Mouse (Mus musculus) embryonic facial prominence, embryonic 13.5 days (tissue): ENCODE data around the gene Rap1gap2. TPM values are rescaled to one million over a fixed set of nuclear protein-coding genes. Genes with fewer than 3 reads are reported as not detected.
"Not testable (repeated sequence)": the region's sequence is repeated elsewhere in the genome, so short reads cannot be mapped to it uniquely, and the experiment has no call there.

ENCODE experiments used
- ATAC-seq: fragments of 200-750 bp; cut with Nextera tagmentation; 2 replicates; pipeline ENCODE4 v1.8.0; 2017; ENCODE audit warnings: low read depth; ENCODE audit not compliant: insufficient number of reproducible peaks, insufficient read depth, low FRiP score, low TSS enrichment
- H3K27ac ChIP-seq: fragments of 300-500 bp; sonication (generic); 2 replicates; pipeline ENCODE4 v1.5.1; 2015; ENCODE audit warnings: moderate library complexity, mild to moderate bottlenecking, inconsistent platforms
- H3K27me3 ChIP-seq: fragments of 300-500 bp; sonication (generic); 2 replicates; pipeline ENCODE4 v1.6.1; 2015; ENCODE audit warnings: mild to moderate bottlenecking, inconsistent platforms
- H3K36me3 ChIP-seq: fragments of 300-500 bp; sonication (generic); 2 replicates; pipeline ENCODE4 v1.6.1; 2015; ENCODE audit warnings: mild to moderate bottlenecking, inconsistent platforms
- H3K4me1 ChIP-seq: fragments of 300-500 bp; sonication (generic); 2 replicates; pipeline ENCODE4 v1.6.1; 2015; ENCODE audit warnings: inconsistent platforms
- H3K4me2 ChIP-seq: fragments of 300-500 bp; sonication (generic); 2 replicates; pipeline ENCODE4 v1.6.1; 2015; ENCODE audit warnings: moderate library complexity, mild to moderate bottlenecking, inconsistent platforms
- H3K4me3 ChIP-seq: fragments of 300-500 bp; sonication (generic); 2 replicates; pipeline ENCODE4 v1.5.1; 2015; ENCODE audit warnings: mild to moderate bottlenecking, inconsistent platforms
- H3K9ac ChIP-seq: fragments of 300-500 bp; sonication (generic); 2 replicates; pipeline ENCODE4 v1.6.1; 2015; ENCODE audit warnings: mild to moderate bottlenecking, inconsistent platforms
- H3K9me3 ChIP-seq: fragments of 300-500 bp; sonication (generic); 2 replicates; pipeline ENCODE4 v1.6.1; 2016; ENCODE audit warnings: inconsistent platforms
- WGBS: fragments of 180-500 bp; shearing (Covaris S2); methylation state at CpG from one replicate; pipeline ENCODE4 v1.1.7; 2015; ENCODE audit warnings: mixed read lengths; 5-methylcytosine and 5-hydroxymethylcytosine counted together
- polyA plus RNA-seq: library from polyadenylated mRNA; unstranded; fragments of >200 nt; fragmentation: Nextera tagmentation; extraction: Ambion mirVana; gene quantifications from 2 replicates; pipeline ENCODE4 v1.2.1, GENCODE M21; 2015

Gene Rap1gap2
- polyA plus RNA-seq, 1 experiment from 2014 or later = 1.1 TPM

DNA sequence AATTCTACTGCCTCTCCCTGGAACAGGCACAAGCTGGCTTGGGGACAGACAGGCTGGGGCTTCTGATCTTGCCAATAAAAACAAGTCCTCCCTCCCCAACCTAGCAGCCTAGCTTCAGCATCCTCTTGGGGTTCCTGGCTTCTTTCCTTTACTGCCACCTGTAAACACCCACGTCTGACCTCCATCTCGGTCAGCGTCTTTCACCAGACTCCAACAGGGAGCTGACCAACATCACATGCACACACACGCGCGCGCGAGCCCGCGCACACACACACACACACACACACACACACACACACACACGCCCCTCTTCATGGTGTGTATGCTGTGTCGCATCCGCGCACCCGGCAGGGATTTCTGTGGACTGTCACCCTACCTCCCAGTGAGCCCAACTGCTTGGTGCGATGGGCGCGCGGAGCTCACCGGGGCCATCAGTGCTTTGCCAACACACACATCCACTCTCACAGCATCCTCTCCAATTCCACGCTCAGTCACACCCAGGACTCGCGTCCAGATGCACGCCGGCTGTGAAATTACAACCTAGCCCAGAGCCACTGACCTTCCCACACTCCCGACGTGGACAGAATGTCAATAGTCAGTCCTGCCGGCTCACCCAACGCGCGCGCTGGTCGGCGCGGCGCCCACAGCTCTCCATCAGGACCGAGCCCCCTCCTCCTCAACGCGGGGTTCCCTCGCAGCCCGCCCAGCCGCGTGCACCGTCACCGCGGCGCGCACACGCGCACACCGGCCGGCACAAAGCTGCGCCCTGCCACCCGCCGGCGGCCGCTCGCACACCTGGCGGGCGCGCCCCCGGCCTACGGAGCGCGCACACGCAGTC, 21.1 kb downstream of the Rap1gap2 start:
- no peak for ATAC-seq
- H3K4me1 ChIP-seq = peaks cover 11% of the 10 kb centered on the region
- H3K9me3 ChIP-seq = no peaks in the 10 kb centered on the region
- H3K27ac ChIP-seq = no peak overlapping the region
- H3K4me3 ChIP-seq = peak overlapping the region; percentile 46
- peak overlapping the region; percentile 44; the same call in 1 of the 2 replicates for H3K9ac ChIP-seq
- peaks cover 85% of the 10 kb centered on the region for H3K27me3 ChIP-seq
- peak overlapping the region; percentile 76 for H3K4me2 ChIP-seq
- no peaks in the 10 kb centered on the region for H3K36me3 ChIP-seq
- WGBS = 3% methylated on average over 65 of the region's 66 CpGs

DNA sequence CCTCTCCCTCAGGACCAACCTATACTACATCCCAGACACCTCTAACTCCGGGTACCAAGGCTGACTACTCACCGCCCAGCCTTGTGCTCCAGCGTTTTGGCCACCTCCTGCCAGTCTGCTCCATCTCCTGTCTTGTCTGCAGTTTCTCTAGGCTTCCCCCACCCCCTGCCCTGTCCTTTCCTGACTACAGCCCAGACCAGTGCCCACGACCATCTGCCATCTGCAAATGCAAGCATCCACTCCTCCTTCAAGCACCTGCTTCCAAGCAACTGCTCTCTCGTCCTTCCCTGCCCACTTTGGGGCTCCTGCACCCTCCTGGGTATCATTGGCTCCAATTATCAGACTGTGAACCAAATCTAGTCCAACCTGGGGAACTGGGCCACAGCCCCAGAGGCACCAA, 24.3 kb downstream of the Rap1gap2 start:
- no peak overlapping the region for H3K4me2 ChIP-seq
- H3K4me1 ChIP-seq = peaks cover 11% of the 10 kb centered on the region
- peaks cover 64% of the 10 kb centered on the region for H3K27me3 ChIP-seq
- no peaks in the 10 kb centered on the region for H3K9me3 ChIP-seq
- H3K36me3 ChIP-seq = no peaks in the 10 kb centered on the region
- 73% methylated on average over 5 of the region's 5 CpGs for WGBS
- ATAC-seq = no peak
- no peak overlapping the region for H3K9ac ChIP-seq
- H3K27ac ChIP-seq = no peak overlapping the region
- H3K4me3 ChIP-seq = no peak overlapping the region

DNA sequence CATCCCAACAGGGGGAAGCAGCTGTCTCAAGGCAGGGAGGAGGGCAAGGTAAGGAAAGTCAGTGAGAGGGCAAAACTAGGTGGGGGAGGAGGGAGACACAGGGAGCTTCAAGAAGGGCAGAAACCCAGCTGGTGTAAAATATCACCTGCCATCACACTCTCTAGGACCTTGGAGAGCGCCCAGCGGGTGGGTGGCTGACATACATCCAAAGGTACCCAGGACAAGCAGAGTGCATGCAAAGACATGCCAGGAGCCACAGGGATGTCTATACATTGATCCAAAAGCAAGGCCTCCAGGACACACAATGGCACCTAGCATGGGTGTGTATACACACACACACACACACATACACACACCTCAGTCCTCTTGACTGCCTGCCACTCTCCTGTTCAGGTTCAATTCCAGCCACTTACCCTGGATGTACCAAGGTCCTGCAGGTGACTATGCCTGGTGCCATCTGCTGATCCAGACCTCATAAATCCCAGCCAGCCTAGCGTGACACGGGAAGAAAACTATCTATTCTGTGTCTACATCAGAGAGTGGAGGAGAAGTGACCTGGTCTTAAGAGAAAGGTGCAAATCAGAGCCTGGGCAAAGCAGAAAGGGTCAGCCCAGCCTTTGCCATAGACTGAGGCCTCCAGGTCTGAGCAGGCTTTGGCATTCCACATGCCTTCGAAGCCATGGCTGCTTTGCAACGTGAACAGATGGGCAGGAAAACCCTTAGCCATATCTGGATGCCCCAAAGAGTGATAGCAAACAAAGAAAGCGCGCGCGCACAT, 25.6 kb downstream of the Rap1gap2 start:
- WGBS = 63% methylated on average over 10 of the region's 10 CpGs
- H3K27ac ChIP-seq = no peak overlapping the region
- no peaks in the 10 kb centered on the region for H3K36me3 ChIP-seq
- no peak overlapping the region for H3K4me2 ChIP-seq
- no peak for ATAC-seq
- peaks cover 8% of the 10 kb centered on the region for H3K4me1 ChIP-seq
- H3K9me3 ChIP-seq = no peaks in the 10 kb centered on the region
- no peak overlapping the region for H3K4me3 ChIP-seq
- H3K27me3 ChIP-seq = peaks cover 51% of the 10 kb centered on the region
- no peak overlapping the region for H3K9ac ChIP-seq

DNA sequence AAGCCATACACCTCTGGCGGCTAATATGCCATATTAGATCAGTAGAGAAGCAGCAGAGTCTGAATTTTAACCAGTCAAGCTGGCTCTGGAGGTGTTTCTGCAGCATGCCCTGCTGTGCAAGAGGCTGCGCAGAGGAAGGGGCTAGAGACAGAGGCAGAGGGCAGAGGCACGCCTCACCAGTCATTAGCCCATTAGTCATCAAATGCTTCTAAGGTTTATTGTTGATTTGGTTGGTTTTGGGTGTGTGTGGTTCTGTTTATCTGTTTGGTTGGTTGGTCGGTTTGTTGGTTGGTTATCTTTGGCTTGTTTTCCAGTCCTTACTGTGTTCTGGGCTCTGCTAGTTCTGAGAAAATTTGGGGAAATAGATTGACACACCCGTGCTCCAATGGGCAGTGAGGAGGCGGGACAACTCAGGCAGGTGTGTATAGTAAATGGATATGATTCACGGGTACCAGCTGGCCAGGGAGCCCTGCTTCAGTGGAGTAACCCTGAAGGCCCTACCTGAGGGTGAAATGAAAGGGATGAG, 26.8 kb downstream of the Rap1gap2 start:
- 72% methylated on average over 7 of the region's 7 CpGs for WGBS
- Histone ChIP-seq H3K4me2 (no peak overlapping the region), H3K4me3 (no peak overlapping the region), H3K27me3 (peaks cover 39% of the 10 kb centered on the region), H3K27ac (no peak overlapping the region), H3K9ac (no peak overlapping the region), H3K9me3 (no peaks in the 10 kb centered on the region), H3K4me1 (no peaks in the 10 kb centered on the region), H3K36me3 (no peaks in the 10 kb centered on the region)
- ATAC-seq = no peak

DNA sequence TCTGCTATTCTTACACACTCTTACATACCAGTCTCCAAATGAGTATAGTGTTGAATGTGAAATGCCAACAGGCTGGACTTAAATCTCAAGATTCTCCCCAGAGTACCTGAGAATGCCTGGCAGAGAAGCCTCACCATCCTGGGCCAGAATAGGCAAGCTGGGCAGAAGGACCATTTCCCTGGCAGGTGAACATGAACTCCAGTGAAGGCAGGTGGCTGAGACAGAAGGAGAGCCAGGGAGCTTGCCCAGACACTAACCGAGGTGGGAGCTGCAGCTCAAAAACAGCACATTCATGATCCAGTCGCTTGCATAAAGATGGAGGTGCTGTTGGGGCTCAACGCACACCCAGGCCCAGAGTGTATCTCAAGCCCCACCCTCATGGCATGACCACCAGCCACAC, 28.3 kb downstream of the Rap1gap2 start:
- Histone ChIP-seq H3K9ac (no peak overlapping the region), H3K27ac (no peak overlapping the region), H3K9me3 (no peaks in the 10 kb centered on the region), H3K4me2 (no peak overlapping the region), H3K4me1 (no peaks in the 10 kb centered on the region), H3K4me3 (no peak overlapping the region), H3K36me3 (no peaks in the 10 kb centered on the region), H3K27me3 (peaks cover 24% of the 10 kb centered on the region)
- ATAC-seq = no peak
- 77% methylated on average over 3 of the region's 3 CpGs for WGBS

DNA sequence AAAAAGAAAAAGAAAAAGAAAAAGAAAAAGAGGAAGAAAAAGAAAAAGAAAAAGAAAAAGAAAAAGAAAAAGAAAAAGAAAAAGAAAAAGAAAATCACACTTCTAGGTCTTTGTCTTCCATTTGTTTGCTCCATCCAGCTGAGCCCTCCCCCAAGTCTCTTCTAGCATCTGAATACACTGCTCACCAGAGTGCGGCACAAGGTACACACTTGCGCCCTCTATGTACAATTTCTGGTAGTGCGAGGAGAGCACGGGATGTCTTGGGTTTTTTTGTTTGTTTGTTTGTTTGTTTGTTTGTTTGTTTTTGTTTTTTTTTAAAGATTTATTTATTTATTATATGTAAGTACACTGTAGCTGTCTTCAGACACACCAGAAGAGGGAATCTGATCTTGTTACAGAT, 29.4 kb downstream of the Rap1gap2 start:
- H3K36me3 ChIP-seq, H3K27ac ChIP-seq, H3K9me3 ChIP-seq, ATAC-seq, H3K4me3 ChIP-seq, H3K4me1 ChIP-seq, H3K9ac ChIP-seq, H3K4me2 ChIP-seq: not testable (repeated sequence)
- WGBS = 51% methylated on average over 4 of the region's 4 CpGs
- H3K27me3 ChIP-seq = peaks cover 16% of the 10 kb centered on the region

DNA sequence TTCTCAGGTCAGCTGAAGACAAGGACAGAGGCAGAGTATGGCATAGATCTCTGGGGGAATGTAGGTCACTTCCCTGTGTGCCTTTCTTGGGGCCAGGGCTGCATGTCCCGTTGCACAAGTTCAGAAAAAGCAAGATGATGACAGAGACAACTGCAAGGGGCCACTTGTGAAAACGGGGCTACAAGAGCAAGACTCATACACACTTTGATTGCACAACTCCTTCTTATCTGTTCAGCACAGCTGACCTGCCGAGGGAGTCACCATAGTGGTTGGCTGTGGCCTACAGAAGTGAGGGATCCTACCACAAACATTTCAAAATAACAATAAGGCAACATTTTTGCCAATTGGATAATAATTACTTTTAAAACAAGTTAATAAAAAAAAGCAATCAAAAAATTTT, 33.6 kb downstream of the Rap1gap2 start:
- Histone ChIP-seq H3K9me3 (no peaks in the 10 kb centered on the region), H3K4me1 (0 out of 2 replicates have a peak, but pooled peaks cover 3% of the 10 kb centered on the region), H3K36me3 (no peaks in the 10 kb centered on the region), H3K4me2 (no peak overlapping the region), H3K9ac (no peak overlapping the region), H3K27me3 (no peaks in the 10 kb centered on the region), H3K27ac (no peak overlapping the region), H3K4me3 (no peak overlapping the region)
- 69% methylated on average over 3 of the region's 3 CpGs for WGBS
- no peak for ATAC-seq

DNA sequence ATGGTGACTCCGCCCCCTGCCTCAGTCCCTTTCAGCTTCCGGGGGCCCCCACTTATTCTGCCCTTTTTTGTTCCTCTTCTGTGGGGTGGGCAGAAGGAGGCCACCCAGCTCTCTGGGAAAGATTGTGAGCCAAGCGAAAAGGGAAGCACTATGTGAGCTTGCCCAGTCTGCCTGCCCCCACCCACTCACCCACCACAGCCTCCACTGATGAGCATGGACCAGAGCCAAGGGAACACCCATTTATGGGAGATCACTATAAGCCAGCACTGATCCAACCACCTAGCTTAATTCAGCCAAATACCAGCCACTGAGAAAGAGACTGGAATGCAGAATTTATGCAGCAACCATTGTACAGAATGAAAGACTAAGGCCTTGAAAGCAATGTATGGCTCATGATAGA, 34.8 kb downstream of the Rap1gap2 start:
- H3K27me3 ChIP-seq = no peaks in the 10 kb centered on the region

DNA sequence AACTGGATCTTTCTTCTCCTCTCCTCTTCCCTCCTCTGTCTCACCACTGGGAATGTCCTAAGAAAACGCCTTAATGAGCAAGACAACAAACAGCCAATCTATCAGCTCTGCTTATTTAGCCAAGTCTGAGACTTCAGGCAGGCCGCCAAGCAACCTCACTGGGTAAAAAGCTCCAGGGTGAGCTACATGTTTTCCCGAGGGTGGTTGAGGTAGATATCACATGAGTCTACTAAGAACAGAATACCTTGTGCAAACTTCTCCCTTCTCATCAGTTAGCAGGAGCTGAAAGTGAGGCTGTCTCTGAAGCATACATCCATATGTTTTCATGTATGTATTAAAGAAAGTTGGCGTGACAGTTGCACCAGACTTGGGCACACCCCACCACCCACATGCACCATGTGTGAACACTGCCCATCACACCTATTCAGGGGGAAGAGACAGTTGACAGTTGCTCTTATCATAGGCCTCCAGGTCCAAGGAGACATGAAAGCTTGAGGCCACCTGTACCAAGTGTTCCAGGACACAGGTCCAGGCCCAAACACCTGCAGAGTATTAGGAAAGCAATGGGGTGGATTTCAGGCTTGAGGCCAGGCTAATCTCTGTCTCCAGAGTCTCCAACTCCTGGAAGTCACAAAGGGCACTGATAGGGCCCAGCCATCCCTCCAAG, 35.8 kb downstream of the Rap1gap2 start:
- H3K4me3 ChIP-seq = no peak overlapping the region
- no peak for ATAC-seq
- 73% methylated on average over 4 of the region's 4 CpGs for WGBS
- H3K36me3 ChIP-seq = no peaks in the 10 kb centered on the region
- no peaks in the 10 kb centered on the region for H3K27me3 ChIP-seq
- H3K27ac ChIP-seq = no peak overlapping the region
- no peak overlapping the region for H3K4me2 ChIP-seq
- H3K9me3 ChIP-seq = no peaks in the 10 kb centered on the region
- H3K9ac ChIP-seq = no peak overlapping the region
- H3K4me1 ChIP-seq = 0 out of 2 replicates have a peak, but pooled peaks cover 3% of the 10 kb centered on the region

More for the DNA sequence above, 34.8 kb downstream of the Rap1gap2 start:
- H3K9ac ChIP-seq = no peak overlapping the region
- no peaks in the 10 kb centered on the region for H3K9me3 ChIP-seq
- ATAC-seq = 0 out of 2 replicates have a peak, but pooled peaks have one; percentile 22
- no peak overlapping the region for H3K27ac ChIP-seq
- 0 out of 2 replicates have a peak, but pooled peaks cover 3% of the 10 kb centered on the region for H3K4me1 ChIP-seq
- 73% methylated on average over 3 of the region's 3 CpGs for WGBS
- no peak overlapping the region for H3K4me3 ChIP-seq
- no peak overlapping the region for H3K4me2 ChIP-seq
- H3K36me3 ChIP-seq = no peaks in the 10 kb centered on the region

DNA sequence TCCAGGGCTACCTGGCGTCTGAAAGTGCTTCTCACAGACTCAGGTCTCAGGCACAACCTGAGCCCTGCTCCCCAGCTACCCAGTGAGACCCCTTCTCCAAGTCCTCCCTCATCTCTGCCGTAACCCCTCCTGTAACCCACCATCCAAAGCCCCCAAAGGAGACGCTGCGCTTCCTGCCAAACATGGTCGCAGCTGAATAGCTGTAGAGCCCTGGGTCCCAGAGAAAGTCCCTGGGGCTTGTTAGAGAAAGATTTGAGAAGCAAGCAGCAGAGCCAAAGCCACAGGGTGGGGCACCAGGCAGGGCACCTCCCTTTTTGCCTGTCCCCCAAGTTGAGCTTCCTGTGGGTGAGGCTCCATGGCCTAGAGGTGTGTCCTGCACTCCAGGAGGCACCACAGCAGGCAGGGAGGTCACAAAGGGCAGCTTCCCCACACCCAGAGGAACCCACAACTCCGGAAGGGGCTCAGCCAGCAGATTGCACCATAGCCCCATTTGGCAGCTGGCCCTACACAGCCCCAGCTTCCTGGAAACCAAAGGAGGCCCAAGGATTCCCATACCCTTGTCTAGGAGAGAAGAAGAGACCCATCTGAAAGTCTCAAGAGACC, 38.2 kb downstream of the Rap1gap2 start:
- Histone ChIP-seq H3K27ac (no peak overlapping the region), H3K9me3 (no peaks in the 10 kb centered on the region), H3K27me3 (no peaks in the 10 kb centered on the region), H3K9ac (no peak overlapping the region), H3K4me3 (no peak overlapping the region), H3K36me3 (no peaks in the 10 kb centered on the region), H3K4me1 (0 out of 2 replicates have a peak, but pooled peaks cover 3% of the 10 kb centered on the region), H3K4me2 (no peak overlapping the region)
- ATAC-seq = no peak
- WGBS = 61% methylated on average over 6 of the region's 6 CpGs

DNA sequence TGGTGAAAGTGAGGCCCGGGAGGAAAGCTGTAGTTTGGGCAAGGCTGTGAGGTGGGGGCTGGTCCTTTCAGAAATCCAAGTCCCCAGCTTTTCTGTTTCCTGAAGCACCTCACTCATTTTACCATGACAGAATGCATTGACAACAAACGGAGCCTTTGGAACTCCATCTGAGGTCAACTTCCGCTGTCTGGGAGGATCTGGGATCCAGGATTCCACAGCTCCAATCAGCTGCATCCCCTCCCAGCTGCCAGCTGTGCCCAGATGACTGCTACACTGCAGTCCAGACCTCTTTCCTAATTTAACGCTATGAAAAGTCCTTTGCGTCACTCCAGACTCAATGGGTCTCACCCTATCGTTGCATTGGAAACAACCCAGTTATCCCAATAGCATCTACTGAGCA, 41.0 kb downstream of the Rap1gap2 start:
- no peaks in the 10 kb centered on the region for H3K9me3 ChIP-seq
- no peak for ATAC-seq
- no peak overlapping the region for H3K9ac ChIP-seq
- WGBS = 63% methylated on average over 6 of the region's 6 CpGs
- no peak overlapping the region for H3K4me3 ChIP-seq
- no peaks in the 10 kb centered on the region for H3K36me3 ChIP-seq
- H3K27me3 ChIP-seq = 0 out of 2 replicates have a peak, but pooled peaks cover 2% of the 10 kb centered on the region
- no peak overlapping the region for H3K27ac ChIP-seq
- 0 out of 2 replicates have a peak, but pooled peaks cover 3% of the 10 kb centered on the region for H3K4me1 ChIP-seq
- no peak overlapping the region for H3K4me2 ChIP-seq
